Mouse (Mus musculus) right cerebral cortex, adult 2 months (tissue): Measurements from ENCODE around the gene Adprh.
"Not testable (repeated sequence)": the region's sequence is repeated elsewhere in the genome, so short reads cannot be mapped to it uniquely, and the experiment has no call there.

ENCODE experiments used
- DNase-seq, 2 experiments: peaks; one replicate each; pipeline ENCODE4 v3.0.0; 2021 to 2022; ENCODE audit warnings: low spot score in 2 of 2

Adprh gene

DNA sequence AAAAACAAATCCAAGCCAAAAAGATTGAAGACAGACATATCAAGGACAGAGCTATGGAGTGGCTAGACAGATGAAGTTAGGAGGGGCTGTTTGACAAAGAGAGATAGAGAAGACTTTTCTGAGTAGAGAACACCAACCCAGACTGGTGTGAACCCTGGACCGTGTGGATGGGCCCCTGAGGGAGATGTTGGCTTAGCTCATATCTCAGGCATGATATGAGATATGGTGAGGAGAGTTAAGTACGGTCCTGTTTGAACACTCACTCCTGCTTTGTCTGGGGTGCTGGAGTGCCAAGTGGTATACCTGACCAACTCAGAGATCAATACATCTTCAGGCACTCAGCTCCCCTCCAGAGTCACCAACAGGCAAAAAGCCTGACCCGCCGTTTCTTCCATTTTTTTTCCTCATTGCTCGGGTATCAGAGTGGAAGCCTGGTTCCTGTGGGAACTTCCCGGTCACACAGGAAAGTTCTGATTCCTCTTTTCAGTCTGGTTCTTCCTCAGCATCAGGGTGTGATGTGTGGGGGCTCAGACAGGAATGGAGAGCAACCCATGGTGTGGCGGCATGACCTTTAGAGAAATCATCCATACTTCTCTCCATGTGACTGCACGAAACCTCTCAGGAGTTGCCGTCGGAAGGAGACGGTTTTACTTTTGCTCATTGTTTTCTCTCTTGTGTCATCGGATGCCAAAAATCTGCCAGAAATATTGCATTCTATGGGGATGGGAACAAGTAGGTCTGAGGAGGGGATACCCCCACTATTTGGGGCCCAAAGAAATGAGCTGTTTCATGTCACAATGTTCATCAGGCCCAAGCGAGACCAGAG, 14.8 kb upstream of the Adprh start:
- DNase-seq, result no peak

DNA sequence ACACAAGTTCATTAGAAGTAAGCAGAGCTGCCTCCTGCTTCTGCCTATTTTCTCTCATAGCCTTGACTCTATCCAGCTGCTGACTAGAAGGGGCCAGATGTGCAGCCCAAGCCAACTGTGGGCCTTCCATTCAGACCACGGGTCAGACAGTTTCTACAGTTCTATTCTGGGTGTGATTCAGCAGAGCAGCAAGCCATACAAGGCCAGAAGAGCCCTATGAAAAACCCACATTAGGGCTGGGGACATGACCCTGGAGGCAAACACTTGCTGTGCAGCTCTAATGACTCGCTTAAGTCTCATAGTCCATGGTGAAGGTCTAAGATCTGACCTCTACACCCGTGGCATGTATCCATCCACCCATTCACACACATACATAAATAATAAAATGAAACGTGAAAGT, 13.6 kb upstream of the Adprh start:
- no peak for DNase-seq

DNA sequence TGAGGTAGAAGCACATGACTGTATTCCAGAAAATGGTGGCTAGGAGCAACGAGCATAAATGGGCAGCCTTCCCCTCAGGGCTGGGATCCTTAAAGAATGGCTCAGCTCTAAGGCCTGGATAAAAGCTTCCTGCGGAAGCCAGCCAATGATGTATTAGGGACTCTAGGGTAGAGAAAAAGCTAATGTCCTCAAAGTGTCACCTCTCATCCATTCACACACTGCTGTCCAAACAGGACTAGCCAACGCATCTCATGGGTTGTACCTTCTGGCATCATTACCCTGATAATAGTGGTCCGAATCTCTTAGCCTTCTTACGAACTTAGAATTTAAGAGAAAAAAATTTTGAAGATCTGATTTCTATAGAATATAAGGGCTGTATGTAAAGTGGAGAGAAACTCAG, 10.8 kb upstream of the Adprh start:
- DNase-seq, result no peak

DNA sequence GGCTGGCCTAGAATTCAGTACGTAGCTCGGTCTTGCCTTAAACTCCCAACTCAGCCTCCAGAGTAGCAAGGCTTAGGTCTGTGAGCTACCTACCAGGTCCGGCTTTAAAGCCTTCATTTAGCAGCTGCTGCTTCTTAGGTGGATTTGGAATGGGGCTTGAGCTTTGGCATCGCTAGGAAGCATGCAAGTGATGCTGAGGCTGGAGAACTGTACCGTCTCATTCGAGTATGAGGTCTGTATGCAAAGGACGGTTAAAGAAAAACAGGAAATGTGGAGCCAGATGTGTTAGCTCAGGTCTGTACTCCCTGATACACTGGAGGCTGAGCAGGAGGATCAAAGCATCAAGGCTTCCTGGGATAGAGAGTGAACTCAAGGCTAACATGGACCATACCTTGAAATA, 9.7 kb upstream of the Adprh start:
- no peak for DNase-seq

DNA sequence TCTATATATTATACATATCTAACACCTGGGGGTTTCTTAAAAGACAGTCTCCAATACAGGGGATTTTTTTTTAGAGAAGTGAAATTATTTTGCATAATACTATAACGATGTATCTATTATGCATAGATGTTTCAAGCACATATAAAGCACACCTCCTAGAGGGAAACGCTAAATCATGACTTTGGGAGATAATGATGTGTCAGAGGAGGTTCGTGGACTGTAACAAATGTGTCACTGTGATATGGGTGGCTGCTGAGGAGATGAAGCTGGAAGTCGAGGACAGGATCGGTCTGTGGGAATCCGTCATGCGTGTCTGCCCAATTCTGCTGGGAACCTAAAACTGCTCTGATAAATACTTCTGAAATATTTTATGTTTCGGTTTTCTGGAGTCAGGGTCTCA, 9.2 kb upstream of the Adprh start:
- DNase-seq, result no peak

DNA sequence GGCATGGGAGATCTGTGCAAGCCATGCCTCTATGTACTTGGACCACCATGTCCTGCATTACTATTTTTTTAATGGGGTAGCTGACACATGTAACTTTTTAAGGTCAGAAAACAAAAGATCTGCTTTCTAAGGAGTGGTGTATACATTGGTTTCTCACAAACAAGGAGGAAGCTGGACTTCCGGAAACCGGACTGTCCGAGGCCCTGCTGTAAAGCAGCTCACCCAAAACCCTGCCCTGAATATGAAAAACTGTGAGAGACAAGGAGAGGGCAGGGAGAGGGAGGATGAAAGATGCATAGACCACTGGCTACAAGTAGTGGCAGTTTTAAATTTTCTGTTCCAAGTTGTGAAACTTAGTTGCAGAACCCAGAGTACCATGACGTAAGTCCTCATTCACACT, 7.5 kb upstream of the Adprh start:
- DNase-seq, result no peak

DNA sequence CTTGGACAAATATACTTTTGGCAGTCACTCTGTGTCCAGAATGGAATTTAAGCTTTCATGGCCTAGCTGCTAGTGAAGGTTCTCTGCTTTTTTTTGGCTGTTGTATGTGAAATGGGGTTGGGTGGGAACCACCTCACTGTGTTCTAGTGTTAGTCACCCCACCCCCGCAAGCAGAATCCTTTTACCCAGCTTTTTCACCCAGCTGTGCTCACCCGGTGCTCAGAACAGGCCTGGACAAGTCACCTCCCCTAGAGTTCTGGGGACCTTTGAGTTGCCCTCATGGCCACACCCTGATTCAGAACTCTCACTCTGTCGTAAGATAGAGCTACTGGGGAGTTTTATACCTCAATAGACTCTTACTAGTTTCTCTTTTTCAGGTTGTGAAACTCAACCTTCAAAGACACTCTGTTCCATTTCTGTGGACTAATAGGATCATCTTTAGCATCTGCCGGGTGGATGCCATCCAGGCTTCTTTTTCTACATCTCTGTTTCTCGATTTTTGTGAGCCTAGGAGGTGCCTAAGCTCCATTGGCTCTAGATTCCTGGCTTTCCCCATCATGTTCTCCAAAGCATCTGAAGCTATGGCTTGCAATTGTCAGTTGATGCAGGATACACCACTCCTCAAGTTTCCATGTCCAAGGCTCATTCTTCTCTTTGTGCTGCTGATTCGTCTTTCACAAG, 6.2 kb upstream of the Adprh start:
- DNase-seq, result no peak

DNA sequence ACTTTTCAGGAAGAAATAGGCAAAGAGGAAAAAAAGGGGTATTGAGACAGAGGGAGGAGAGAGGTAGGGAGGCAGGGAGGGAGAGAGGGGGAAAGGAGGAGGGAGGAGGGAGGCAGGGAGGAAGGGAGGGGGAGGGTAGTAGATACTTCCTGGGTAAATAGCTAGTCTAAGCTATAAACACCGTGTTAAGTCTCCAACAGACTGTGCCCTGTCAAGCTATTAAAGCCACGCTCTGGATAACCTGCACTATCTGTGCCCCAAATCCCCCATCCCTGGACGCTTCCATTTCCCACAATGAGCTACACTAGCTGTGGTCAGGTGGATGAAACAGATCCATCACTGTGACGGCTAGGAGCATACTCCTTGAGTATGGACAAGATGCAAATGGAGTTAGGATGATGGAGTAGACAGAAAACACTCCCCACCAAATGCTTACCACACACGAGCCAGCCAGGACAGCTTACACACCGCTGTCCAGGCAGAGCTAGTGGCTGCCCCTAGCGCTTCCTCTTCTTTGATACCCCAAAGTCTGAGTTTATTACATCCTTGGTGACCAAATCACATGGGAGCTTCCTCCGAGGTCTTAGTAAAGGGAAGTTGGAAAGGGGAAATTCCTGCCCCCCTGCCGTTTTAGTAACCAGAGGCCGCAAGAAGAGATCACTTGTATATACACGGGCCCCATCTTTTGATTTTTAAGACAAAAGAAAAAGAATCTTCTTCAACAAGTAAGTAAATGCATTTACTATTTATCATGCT, 4.5 kb upstream of the Adprh start:
- no peak for DNase-seq

DNA sequence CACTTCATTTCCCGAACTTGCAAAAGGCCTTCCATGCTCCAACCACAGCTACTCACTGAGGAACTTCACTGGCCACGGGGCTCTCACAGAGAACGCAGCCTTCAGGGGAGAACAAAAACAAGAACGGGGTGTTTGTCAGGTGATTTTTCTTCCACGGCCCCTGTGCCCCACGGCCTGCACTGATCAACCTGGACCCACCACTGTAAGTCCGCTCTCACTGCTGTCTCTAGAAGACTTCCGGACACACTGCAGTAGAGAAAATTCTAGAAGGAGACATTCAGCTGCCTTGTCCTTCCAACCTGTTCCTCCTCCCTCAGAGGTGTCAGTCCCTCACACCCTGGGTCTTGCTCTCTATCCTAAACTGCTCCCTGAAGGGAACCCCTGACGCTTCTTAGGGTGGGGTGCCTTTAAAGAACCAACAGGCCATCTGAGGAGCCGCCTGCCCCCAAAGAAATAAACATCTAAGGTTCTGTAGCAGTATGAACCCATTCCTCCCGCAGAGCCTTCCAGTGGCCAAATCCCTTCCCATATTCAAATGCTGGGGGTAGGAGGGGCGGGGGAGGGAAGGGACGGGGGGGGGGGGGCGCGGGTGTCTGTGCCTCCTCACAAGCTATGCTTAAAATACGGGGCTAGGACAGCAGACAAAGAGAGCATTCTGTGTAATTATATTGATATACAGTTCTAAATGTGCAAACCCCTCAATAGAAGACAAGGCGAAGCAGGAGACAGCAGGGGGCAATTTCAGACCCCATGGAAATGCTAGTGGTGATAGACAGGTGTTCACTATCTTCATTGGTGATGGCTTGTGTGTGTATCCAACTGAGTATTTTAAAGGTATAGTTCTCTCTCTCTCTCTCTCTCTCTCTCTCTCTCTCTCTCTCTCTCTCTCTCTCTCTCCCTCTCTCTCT, 3.3 kb upstream of the Adprh start, which contains the start of gene Cd80:
Cd80 (plus strand) TSS at position 51 of the 908 bp plus-strand sequence.
- DNase-seq, result no peak

DNA sequence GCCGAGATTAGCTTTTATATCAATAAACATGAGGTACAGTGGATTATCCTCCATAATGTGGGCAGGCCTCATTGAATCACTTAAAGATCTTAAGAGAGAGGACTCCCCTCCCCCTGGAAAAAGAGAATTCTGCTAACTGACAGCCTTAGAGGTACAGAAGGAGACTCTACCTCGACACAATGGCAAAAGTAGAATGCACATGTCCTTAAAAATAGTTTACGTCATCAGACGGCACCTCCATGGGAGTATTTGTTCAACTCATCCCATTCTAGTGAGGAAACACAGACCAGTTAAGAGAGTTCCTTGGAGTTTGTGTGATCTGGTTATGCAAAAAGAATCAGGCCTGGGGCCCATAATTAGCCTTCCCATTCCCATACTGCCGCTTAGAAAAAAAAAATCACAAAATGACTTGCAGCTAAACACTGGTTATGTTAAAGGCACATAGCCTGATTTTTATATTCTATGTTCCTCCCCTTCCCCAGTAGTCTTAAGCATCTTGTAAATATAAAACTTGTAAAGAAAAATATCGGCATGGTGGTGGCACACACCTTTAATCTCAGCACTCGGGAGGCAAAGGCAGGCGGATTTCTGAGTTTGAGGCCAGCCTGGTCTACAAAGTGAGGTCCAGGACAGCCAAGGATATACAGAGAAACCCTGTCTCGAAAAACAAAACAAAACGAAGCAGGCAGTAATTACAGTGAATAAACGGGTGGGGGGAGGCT, 2.2 kb upstream of the Adprh start:
- no peak for DNase-seq

DNA sequence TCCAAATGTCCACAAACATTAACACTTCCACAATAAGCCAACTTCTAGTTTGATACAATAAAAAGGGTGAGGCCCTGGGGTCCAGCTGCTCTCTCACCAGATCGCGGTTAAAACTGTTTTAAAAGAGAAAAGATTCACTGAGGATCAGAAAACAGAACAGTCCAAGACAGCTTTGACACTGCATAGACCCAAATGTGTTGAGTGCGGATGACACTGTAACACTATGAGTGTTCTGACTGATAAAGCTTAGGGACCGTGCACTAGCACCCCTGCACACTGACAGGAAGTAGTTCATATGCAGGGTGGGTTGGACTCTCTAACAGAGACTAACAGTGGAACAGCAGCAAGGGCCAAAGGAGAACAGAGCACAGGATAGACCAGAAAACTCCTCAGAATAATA, 1.4 kb upstream of the Adprh start:
- no peak for DNase-seq

DNA sequence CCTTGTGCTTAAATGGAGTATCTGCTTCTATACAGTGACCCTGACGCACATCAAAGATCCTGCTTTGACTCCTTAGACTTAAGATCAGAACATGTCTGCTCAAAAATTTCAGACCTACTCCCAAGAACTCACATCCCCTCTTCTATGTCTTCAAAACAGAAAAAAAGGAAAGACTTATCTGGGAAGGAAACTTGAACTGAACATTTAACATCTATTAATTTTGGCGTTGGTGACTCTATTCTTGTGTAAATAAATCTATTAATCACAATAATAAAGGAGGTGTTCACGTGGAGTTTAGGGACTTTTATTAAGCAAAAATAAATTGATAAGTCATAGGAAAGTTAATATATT, 675 bp upstream of the Adprh start:
- no peak for DNase-seq

DNA sequence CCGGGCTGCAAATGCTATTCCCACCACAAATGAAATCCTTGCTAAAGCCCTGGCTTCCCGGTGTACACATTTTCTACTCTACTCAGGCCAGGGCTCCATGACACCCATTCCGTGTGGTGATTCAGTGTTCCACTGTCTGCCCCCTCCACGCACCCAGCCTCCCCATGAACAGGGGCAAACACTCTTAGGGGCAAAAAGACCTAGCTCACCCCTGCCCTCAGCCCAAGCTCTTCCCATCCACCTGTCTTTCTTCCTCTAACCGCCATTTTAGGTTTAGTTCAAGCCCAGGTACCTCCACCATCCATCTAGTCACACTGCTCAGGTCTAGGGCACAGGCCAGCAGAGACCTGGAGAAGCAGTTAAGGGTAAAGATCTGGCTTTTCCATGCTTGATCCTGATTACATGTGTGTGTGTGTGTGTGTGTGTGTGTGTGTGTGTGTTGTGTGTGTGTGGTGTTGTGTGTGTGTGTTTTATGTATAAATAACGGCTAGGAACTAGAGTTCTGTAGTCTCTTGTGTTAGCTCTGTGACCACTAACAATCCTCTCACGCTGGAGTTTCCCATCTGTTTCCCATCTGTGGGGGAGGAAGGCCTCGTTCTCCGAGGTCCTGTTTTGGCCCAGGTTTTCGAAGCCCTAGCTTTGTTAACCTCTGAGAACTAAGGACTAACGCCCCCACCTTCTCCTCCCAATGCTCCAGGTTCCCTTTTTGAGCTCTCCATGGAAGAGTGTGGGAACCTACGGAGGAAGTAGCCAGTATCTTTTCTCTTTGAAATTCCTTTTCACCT, 890 bp downstream of the Adprh start:
- DNase-seq, result no peak

DNA sequence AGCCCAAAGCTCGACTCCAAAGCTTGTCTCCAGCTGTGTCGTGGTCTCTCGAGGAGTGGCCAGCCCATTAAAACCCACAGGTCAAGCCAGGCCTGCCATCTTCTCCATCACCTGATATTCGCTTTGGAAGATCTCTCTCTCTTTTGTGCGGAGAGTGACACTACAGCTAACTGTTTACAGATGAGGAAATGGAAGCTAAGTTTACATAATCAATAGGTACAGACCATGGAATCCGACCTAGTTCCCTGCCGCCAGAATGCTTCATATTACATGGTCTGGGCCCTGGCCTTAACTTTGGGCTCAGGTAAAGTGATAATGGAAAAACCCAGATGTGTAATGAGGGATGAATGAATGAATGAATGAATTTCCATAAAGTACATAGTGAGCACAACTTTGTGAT, 1.8 kb downstream of the Adprh start:
- no peak for DNase-seq

DNA sequence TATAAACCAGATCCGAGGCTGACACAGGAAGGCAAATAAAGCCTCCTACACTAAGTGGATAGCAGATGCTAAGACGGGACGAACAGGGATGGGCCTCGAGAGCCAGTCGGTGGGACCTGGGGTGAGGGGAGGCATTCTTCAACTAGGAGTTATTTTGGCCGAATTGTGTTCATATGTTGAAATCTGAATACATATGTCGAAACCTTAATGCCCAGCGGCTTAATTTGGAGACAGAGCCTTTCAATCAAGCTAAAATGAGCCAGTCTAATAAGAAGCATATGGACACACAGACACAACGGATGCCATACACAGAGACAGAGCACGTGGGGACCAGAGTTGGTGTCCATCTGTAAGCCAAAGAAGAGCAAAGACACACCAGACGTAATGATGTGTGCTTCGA, 4.0 kb downstream of the Adprh start:
- no peak for DNase-seq

DNA sequence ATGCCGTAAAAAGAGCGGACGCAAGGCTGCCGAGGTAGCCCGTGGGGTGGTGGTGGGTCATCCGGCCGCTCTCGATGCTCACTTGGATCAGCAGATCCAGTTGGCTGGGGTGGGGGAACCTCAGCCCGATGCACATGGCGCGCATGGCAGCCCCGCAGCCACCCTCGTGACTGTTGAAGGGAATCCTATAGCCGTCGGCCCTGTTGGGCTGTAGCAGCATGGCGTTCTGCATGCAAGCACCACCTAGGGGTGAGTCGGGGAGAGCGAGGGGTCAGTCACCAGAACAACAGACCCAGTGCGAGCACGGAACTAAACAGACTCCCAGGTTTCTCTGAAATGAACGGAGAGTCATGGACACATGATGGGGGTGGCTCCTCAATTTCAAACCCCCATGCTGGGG, 5.1 kb downstream of the Adprh start:
- no peak for DNase-seq

DNA sequence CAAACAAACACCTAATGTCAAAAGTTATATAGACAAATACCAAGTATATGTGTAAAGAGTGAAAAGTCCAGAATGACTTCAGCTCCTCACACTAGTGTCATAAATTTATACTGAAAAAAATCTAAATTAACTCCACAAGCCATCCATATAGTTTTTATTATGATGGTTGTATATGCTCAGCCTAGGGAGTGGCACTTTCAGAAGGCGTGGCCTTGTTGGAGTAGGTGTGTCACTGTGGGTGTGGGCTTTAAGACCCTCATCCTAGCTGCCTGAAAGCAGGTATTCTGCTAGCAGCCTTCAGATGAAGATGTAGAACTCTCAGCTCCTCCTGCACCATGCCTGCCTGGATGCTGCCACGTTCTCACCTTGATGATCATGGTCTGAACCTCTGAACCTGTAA, 6.4 kb downstream of the Adprh start:
- not testable (repeated sequence) for DNase-seq

DNA sequence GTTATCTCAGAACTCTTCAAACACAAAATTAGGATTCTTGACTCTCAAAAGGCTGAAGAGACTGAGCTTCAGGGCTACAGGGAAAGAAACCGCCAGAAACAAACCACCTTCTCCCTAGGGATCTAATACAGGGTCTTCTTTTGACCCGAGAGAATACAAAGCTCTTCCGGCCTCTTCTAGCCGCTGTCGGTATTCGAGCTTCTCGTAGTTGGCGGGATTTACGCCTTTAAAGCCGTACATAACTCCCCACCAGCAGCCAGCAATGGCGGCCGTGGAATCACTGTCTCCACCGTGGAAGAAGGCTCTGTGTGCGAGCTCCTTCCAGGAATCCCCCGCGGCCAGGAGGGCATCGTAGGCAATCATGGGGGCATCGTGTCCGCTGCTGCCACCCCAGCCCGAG, 6.9 kb downstream of the Adprh start:
- no peak for DNase-seq

DNA sequence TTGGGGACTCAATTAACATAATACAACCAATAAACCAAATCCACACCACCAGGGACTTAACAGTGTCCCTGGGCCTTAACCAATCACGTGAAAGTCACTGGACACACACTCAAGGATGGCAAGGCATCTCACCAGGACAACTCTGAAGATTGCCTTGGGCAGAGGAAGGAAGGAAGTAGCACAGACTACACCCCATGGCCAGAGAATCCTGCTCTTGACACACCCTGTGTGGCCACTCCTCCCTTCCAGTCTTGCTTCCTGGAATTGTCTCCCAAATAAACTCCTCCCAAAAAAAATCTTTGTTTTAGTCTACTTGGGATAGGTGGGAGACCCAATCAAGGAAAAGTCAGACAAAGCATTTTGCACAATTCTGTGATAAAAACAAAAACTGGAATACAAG, 7.5 kb downstream of the Adprh start:
- DNase-seq, result no peak

DNA sequence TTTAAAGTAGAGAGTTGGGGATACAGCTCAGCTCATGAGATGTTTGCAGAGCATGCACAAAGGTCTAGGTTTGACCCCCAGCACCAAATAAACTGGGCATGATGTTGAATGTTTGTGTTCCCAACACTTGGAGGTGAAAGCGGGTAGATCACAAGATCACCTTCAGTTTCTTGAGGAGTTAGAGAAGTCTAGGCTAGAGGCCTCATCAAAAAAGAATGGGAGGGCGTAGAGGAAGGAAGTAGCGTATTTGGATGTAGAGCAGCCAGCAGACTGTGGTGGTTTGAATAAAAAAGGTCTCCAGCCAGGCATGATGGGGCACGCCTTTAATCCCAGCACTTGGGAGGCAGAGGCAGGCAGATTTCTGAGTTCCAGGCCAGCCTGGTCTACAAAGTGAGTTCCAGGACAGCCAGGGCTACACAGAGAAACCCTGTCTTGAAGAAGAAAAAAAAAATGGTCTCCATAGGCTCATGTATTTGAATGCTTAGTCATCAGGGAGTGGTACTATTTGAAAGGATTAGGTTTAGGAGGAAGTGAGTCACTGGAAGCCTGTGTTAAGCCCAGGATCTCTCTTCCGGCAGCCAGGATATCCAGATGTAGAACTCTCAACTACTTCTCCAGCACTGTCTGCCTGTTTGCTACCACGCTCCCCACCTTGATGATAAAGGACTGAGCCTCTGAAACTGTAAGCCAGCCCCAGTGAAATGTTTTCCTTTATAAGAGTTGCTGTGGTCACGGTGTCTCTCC, 8.6 kb downstream of the Adprh start:
- no peak for DNase-seq
